Mouse (Mus musculus): ENCODE measurements around the gene Cgnl1.

- TF ChIP-seq MAX (IDR thresholded peaks at IDR 0.05; ENCODE audit: low read length): no peak
- TF ChIP-seq POLR2AphosphoS2 (IDR thresholded peaks at IDR 0.05; ENCODE audit: low read depth, low read length): no peak
- TF ChIP-seq EP300 (IDR thresholded peaks at IDR 0.05; ENCODE audit: low read length): no peak
Measured at GRCm38 (mm10) chr9:71667616-71668015, 103.8 kb downstream of the Cgnl1 start.
